Mouse (Mus musculus): Measurements from ENCODE around the gene Sap18b. TPM values are rescaled to one million over a fixed set of nuclear protein-coding genes. Genes with fewer than 3 reads are reported as not detected.
A peak's percentile ranks its signal among the peaks of the same experiment; 100 is the strongest.

Gene Sap18b
- polyA plus RNA-seq, 1 experiment from 2014 or later = 414 TPM

- no peak for TF ChIP-seq CTCF (IDR thresholded peaks at IDR 0.05; ENCODE audit: low read depth)
- ATAC-seq (replicated peaks; ENCODE audit: low FRiP score, low read depth) = peak; percentile 97
- under 1% methylated on average over 44 of the region's 44 CpGs for WGBS
- H3K36me3 ChIP-seq (ENCODE audit: insufficient read depth, low read length) = no peaks in the 10 kb centered on the region
- peak within 1 kb of the TSS; percentile 100 for H3K4me3 ChIP-seq (replicated peaks; ENCODE audit: low read depth, low read length)
- peak within 1 kb of the TSS; percentile 97 for H3K27ac ChIP-seq
- H3K27me3 ChIP-seq (ENCODE audit: insufficient read depth, low read length) = no peaks in the 10 kb centered on the region
- H3K9ac ChIP-seq (ENCODE audit: low read depth, low read length) = peak within 1 kb of the TSS; percentile 98
- peaks cover 14% of the 10 kb centered on the region for H3K4me1 ChIP-seq (replicated peaks; ENCODE audit: insufficient read depth, low read length)
- H3K9me3 ChIP-seq (replicated peaks; ENCODE audit: low read length) = no peaks in the 10 kb centered on the region
- DNase-seq (ENCODE audit: low spot score) = peak; percentile 99
- peak within 1 kb of the TSS; percentile 89 for H3K4me2 ChIP-seq (ENCODE audit: low read length)
Measured at GRCm38 (mm10) chr8:95807331-95807843, 17.8 kb upstream of the Sap18b start, which contains the start of gene Cnot1. Gene Cnot1 (minus strand): TSS chr8:95807464.

DNA sequence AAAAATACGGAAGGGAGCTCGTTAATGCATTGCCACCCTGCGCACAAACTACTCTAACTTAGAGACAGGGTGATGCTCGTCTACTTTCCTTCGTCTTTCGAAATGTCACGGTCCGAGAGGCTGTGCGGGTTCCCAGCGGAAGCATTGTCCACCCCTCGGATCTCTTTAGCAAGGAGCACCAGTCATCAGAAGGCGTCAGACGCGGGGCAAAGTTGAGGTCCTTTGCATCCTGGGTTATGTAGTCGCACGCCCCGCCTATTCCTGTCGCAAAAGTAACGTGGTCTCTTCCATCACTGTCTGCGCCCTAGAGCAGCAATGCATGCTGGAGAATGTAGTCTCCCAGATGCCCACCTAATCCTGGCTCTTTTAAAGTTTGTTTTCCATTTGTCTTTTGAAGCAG lies 17.3 kb upstream of the Sap18b start:
- Histone ChIP-seq H3K4me2 (ENCODE audit: low read length) (peak overlapping the region; percentile 89), H3K4me1 (replicated peaks; ENCODE audit: insufficient read depth, low read length) (peaks cover 14% of the 10 kb centered on the region), H3K27me3 (ENCODE audit: insufficient read depth, low read length) (no peaks in the 10 kb centered on the region), H3K36me3 (ENCODE audit: insufficient read depth, low read length) (no peaks in the 10 kb centered on the region), H3K27ac (peak overlapping the region; percentile 95), H3K4me3 (replicated peaks; ENCODE audit: low read depth, low read length) (peak overlapping the region; percentile 100), H3K9me3 (replicated peaks; ENCODE audit: low read length) (no peaks in the 10 kb centered on the region), H3K9ac (ENCODE audit: low read depth, low read length) (peak overlapping the region; percentile 55; the same call in 1 of the 2 replicates)
- DNase-seq (ENCODE audit: low spot score) (peak; percentile 100), ATAC-seq (replicated peaks; ENCODE audit: low FRiP score, low read depth) (peak; percentile 93)
- WGBS = under 1% methylated on average over 20 of the region's 20 CpGs
- no peak for TF ChIP-seq CTCF (IDR thresholded peaks at IDR 0.05; ENCODE audit: low read depth)

GRCm38 (mm10) chr8:95808631-95809030 lies 16.5 kb upstream of the Sap18b start:
- no peaks in the 10 kb centered on the region for H3K27me3 ChIP-seq (ENCODE audit: insufficient read depth, low read length)
- no peak overlapping the region for H3K27ac ChIP-seq
- TF ChIP-seq CTCF (IDR thresholded peaks at IDR 0.05; ENCODE audit: low read depth) = no peak
- H3K4me2 ChIP-seq (ENCODE audit: low read length) = no peak overlapping the region
- no peak overlapping the region for H3K4me3 ChIP-seq (replicated peaks; ENCODE audit: low read depth, low read length)
- no peak for ATAC-seq (replicated peaks; ENCODE audit: low FRiP score, low read depth)
- H3K4me1 ChIP-seq (replicated peaks; ENCODE audit: insufficient read depth, low read length) = peaks cover 14% of the 10 kb centered on the region
- no peaks in the 10 kb centered on the region for H3K36me3 ChIP-seq (ENCODE audit: insufficient read depth, low read length)
- no peaks in the 10 kb centered on the region for H3K9me3 ChIP-seq (replicated peaks; ENCODE audit: low read length)
- H3K9ac ChIP-seq (ENCODE audit: low read depth, low read length) = no peak overlapping the region
- WGBS = 85% methylated on average over 4 of the region's 4 CpGs
- no peak for DNase-seq (ENCODE audit: low spot score)

DNA sequence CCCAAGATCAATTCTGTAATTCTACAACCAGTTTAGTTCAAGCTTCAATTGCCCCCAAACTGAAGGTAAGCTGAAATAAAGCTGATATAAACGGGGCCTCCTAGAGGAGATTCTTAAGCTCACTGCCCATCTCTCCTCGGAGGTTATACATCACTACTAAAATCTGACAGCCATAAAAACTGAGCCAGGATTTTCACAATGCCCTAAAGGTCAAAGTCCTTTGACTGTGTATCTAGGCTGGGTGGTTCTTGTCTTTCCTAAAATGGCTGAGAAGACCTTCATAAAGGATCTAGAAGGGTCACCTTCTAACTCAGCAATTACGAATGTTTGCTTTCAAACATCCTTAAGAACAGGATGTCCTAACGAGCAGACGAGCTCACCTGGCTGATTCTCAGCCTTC lies 16.0 kb upstream of the Sap18b start:
- Histone ChIP-seq H3K4me3 (replicated peaks; ENCODE audit: low read depth, low read length) (no peak overlapping the region), H3K36me3 (ENCODE audit: insufficient read depth, low read length) (no peaks in the 10 kb centered on the region), H3K27me3 (ENCODE audit: insufficient read depth, low read length) (no peaks in the 10 kb centered on the region), H3K27ac (no peak overlapping the region), H3K9me3 (replicated peaks; ENCODE audit: low read length) (no peaks in the 10 kb centered on the region), H3K4me1 (replicated peaks; ENCODE audit: insufficient read depth, low read length) (peaks cover 14% of the 10 kb centered on the region), H3K9ac (ENCODE audit: low read depth, low read length) (no peak overlapping the region), H3K4me2 (ENCODE audit: low read length) (no peak overlapping the region)
- 81% methylated on average over 5 of the region's 5 CpGs for WGBS
- DNase-seq (ENCODE audit: low spot score) (no peak), ATAC-seq (replicated peaks; ENCODE audit: low FRiP score, low read depth) (no peak)
- TF ChIP-seq CTCF (IDR thresholded peaks at IDR 0.05; ENCODE audit: low read depth) = no peak

- no peak for TF ChIP-seq CTCF (IDR thresholded peaks at IDR 0.05; ENCODE audit: low read depth)
- Histone ChIP-seq H3K4me1 (replicated peaks; ENCODE audit: insufficient read depth, low read length) (peaks cover 9% of the 10 kb centered on the region), H3K27me3 (ENCODE audit: insufficient read depth, low read length) (no peaks in the 10 kb centered on the region), H3K4me2 (ENCODE audit: low read length) (no peak overlapping the region), H3K27ac (no peak overlapping the region), H3K9ac (ENCODE audit: low read depth, low read length) (no peak overlapping the region), H3K9me3 (replicated peaks; ENCODE audit: low read length) (no peaks in the 10 kb centered on the region), H3K4me3 (replicated peaks; ENCODE audit: low read depth, low read length) (no peak overlapping the region), H3K36me3 (ENCODE audit: insufficient read depth, low read length) (no peaks in the 10 kb centered on the region)
- 56% methylated on average over 3 of the region's 3 CpGs for WGBS
- DNase-seq (ENCODE audit: low spot score) (no peak), ATAC-seq (replicated peaks; ENCODE audit: low FRiP score, low read depth) (no peak)
Measured at GRCm38 (mm10) chr8:95810184-95810591, 15.0 kb upstream of the Sap18b start.

DNA sequence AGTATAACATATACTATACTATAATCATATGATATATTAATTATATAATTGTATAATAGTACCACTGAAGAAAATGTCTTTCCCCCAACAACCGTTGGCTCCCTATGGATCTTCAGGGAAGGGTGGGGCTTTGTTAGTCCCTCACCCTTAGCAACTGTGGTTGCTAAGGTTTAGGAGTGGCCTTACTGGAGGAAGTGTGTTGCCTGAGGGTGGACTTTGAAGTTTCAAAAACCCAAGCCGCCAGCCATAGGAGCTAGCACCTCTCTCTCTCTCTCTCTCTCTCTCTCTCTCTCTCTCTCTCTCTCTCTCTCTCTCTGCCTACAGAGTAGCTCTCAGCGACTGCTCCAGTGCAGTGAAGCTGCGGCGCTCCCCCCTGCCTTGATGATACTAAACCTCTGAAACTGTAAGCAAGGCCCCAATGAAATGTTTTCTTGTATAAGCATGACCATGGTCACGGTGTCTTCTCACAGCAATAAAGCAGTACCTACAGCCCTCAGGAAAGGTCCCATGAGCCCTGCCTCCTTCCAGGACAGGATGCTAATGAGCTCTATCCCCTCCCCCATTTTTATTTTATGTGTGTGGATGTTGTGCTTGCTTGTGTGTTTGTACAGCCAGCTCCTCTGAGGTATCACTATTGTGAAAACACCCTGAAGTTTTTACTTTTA lies 9.0 kb upstream of the Sap18b start:
- no peaks in the 10 kb centered on the region for H3K9me3 ChIP-seq (replicated peaks; ENCODE audit: low read length)
- H3K9ac ChIP-seq (ENCODE audit: low read depth, low read length) = no peak overlapping the region
- H3K27ac ChIP-seq = no peak overlapping the region
- DNase-seq (ENCODE audit: low spot score) = no peak
- ATAC-seq (replicated peaks; ENCODE audit: low FRiP score, low read depth) = no peak
- H3K4me2 ChIP-seq (ENCODE audit: low read length) = no peak overlapping the region
- 25% methylated on average over 6 of the region's 6 CpGs for WGBS
- H3K4me1 ChIP-seq (replicated peaks; ENCODE audit: insufficient read depth, low read length) = no peaks in the 10 kb centered on the region
- no peaks in the 10 kb centered on the region for H3K36me3 ChIP-seq (ENCODE audit: insufficient read depth, low read length)
- no peaks in the 10 kb centered on the region for H3K27me3 ChIP-seq (ENCODE audit: insufficient read depth, low read length)
- no peak overlapping the region for H3K4me3 ChIP-seq (replicated peaks; ENCODE audit: low read depth, low read length)
- TF ChIP-seq CTCF (IDR thresholded peaks at IDR 0.05; ENCODE audit: low read depth) = no peak
